Mouse (Mus musculus) CD4-positive naive resting alpha-beta T cell, adult 76 days (primary cell): ENCODE results near the gene Olfr1226. TPM values are rescaled to one million over a fixed set of nuclear protein-coding genes. Genes with fewer than 3 reads are reported as not detected.

Source experiments
- total RNA-seq: library from RNA; stranded (reverse); gene quantifications from one replicate; pipeline ENCODE4 v1.2.4, GENCODE M21; 2023

Gene Olfr1226
- not detected for total RNA-seq

DNA sequence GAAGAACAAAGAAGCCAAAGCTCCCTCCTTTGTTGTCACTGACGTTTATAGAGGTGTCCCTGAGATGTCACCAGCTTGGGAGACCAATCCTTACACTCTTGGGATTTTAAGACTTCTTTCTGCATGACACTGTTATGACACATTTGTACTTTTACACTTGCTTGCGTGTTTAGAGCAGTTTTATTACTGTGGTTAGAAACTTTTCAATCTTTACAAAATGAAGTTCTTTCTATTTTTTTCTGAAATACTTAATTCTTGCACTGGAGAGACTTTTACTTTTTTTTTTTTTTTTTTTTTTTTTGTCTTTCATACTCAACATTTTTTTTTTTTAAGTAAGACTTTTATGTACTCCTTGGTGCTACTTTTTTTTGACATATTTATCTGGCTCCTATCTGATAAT is at the start of gene Olfr1226:
TSS of gene Olfr1226 (minus strand) at position 101 of the 400 bp plus-strand sequence.

GRCm38 (mm10) chr2:89174569-89174968 is 25.3 kb downstream of the Olfr1226 start, which contains the start of gene Olfr1225:
Olfr1225 (minus strand) TSS chr2:89174669.

GRCm38 (mm10) chr2:89163991-89164390 is 35.9 kb downstream of the Olfr1226 start, which contains the start of gene Olfr1224-ps1:
Olfr1224-ps1 (minus strand) TSS chr2:89164091.

GRCm38 (mm10) chr2:89151460-89151859 is 48.4 kb downstream of the Olfr1226 start, which contains the start of gene Olfr1223:
Olfr1223 (minus strand) TSS chr2:89151560.

Other genes with a start within 250 kb of the Olfr1226 start
- not detected for gene Olfr1212, start 246.1 kb downstream of the Olfr1226 start, total RNA-seq
- not detected for gene Gm13762, start 219.8 kb downstream of the Olfr1226 start, total RNA-seq
- not detected for gene Olfr1214, start 207.4 kb downstream of the Olfr1226 start, total RNA-seq
- not detected for gene Olfr1215, start 193.1 kb downstream of the Olfr1226 start, total RNA-seq
- not detected for gene Olfr1216, start 181.7 kb downstream of the Olfr1226 start, total RNA-seq
- not detected for gene Olfr1217, start 168.0 kb downstream of the Olfr1226 start, total RNA-seq
- not detected for gene Olfr1218, start 138.9 kb downstream of the Olfr1226 start, total RNA-seq
- gene Olfr1219, start 116.5 kb downstream of the Olfr1226 start, total RNA-seq, result not detected
- gene Olfr1220, start 93.2 kb downstream of the Olfr1226 start, total RNA-seq, result not detected
- not detected for gene Olfr1221, start 82.8 kb downstream of the Olfr1226 start, total RNA-seq
- gene Olfr1222, start 67.0 kb downstream of the Olfr1226 start, total RNA-seq, result not detected
- not detected for gene Olfr1223, start 48.5 kb downstream of the Olfr1226 start, total RNA-seq
- not detected for gene Olfr1224-ps1, start 36.0 kb downstream of the Olfr1226 start, total RNA-seq
- not detected for gene Olfr1225, start 25.4 kb downstream of the Olfr1226 start, total RNA-seq
- gene Olfr1228, start 54.0 kb upstream of the Olfr1226 start, total RNA-seq, result not detected
- gene Olfr1229, start 88.0 kb upstream of the Olfr1226 start, total RNA-seq, result not detected
- not detected for gene Olfr1230, start 97.2 kb upstream of the Olfr1226 start, total RNA-seq
- not detected for gene Olfr1231, start 107.0 kb upstream of the Olfr1226 start, total RNA-seq
- gene Olfr1232, start 129.6 kb upstream of the Olfr1226 start, total RNA-seq, result not detected
- not detected for gene Olfr1233, start 142.3 kb upstream of the Olfr1226 start, total RNA-seq
- gene Olfr1234, start 164.8 kb upstream of the Olfr1226 start, total RNA-seq, result not detected
- gene Olfr1238, start 209.6 kb upstream of the Olfr1226 start, total RNA-seq, result not detected
- not detected for gene Olfr1239, start 220.4 kb upstream of the Olfr1226 start, total RNA-seq
- not detected for gene Olfr1240, start 243.0 kb upstream of the Olfr1226 start, total RNA-seq